Mouse (Mus musculus): ENCODE data around the gene Ecm2. TPM values are rescaled to one million over a fixed set of nuclear protein-coding genes. Genes with fewer than 3 reads are reported as not detected.
A peak's percentile ranks its signal among the peaks of the same experiment; 100 is the strongest.

Gene Ecm2
- total RNA-seq, 2 experiments from 2014 or later, result 2.3 to 2.7 TPM

DNA sequence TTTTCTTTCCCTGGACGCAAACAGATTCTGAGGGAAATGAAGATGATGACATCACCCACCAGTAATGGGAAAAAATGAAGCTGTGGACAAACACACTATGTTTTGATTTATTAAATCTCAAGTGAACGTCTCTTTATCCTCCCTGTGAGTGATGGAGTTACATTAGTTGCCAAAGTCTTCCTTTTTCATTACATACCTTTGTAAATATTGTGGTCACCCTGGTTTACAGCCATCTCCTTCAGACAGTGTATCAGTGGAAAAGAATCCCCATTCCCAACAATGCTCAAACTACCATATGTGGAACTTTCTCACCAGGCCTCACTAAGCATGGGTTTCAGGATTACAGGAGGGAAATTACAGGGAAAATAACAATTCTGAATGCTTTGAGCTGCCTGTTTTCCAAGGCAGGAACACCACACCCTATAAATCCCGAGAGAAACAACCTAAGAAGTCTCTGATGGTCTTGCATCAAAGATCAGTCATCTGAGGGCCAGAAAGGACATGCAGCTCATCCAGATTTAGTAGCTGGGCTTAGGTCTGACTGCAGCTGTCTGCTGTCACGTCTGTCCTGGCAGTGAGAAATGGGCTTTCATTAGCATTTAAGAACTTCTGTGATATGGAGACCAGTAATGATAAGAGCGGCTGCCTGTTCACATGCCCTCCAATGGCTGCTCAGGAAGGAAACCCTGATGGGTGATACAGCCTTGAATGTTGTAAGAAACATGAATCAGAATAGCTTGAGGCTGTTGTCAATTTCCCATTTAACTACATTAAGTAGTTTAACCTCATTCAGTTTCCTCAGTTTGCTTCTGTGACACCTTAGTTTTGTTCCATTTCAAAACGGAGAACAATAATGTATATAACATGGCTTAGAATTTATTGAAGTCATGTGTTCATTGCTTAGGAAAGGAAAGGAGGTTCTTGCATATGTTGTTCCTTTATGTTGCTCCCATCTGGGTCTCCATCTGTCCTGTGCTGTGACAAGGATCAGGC is 11.9 kb upstream of the Ecm2 start, which contains the start of gene Tes3-ps:
Gene Tes3-ps (plus strand): TSS at position 943 of the 993 bp plus-strand sequence.
- DNase-seq (ENCODE audit: low spot score in 2 of 2), result no peak
- intact Hi-C loops (cut with DNase I), result no loop called here

GRCm38 (mm10) chr13:49505776-49506175 is 1.2 kb downstream of the Ecm2 start:
- no peak for DNase-seq (ENCODE audit: low spot score in 2 of 2)
- intact Hi-C loops (cut with DNase I), result no loop called here

GRCm38 (mm10) chr13:49507176-49507575 is 2.6 kb downstream of the Ecm2 start:
- intact Hi-C loops (cut with DNase I), result no loop called here
- peak in 1 of 2 experiments; percentile 10 for DNase-seq (ENCODE audit: low spot score in 2 of 2)

- intact Hi-C loops (cut with DNase I), result no loop called here
- DNase-seq (ENCODE audit: low spot score in 2 of 2), result no peak
These were observed 14.2 kb downstream of the Ecm2 start for GRCm38 (mm10) chr13:49518761-49519160.

DNA sequence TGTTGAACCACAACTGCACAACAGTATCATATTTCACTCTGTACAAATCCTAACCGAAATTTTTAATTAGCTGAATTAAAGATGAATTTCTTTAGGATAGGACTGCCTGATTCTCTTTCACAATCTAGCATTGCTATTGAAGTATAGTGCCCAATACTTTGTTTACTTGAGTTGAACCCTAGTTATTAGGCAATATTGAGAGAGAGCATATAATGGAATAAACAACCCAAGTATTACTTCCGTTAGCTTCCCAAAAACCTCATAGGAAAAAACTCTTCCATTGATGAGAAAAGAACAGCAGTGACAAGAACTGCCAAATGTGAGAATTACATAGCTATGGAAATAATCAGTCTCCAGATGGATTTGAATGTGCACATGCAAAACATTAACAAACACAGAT is 21.6 kb downstream of the Ecm2 start:
- no peak for DNase-seq (ENCODE audit: low spot score in 2 of 2)
- intact Hi-C loops (cut with DNase I), result no loop called here

DNA sequence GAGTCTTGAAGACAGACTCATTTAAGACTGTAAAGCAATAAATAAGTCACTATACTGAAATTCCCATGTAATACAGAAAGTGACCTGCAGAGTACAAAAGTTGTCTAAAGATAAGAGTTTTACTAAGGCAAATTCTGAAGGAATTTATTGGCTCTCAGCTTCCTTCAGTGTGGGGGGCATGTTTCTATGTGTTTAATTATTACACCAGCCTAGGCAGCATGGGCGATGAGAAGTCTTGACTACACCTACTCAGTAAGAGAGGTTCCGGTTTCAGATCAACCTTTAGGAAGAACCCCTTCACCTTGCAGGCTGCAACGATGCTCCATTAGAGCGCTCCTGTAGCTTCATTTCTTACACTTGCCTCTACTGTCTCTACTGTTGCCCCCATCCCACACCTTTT is 26.0 kb downstream of the Ecm2 start:
- intact Hi-C loops (cut with DNase I), result no loop called here
- DNase-seq (ENCODE audit: low spot score in 2 of 2), result no peak

GRCm38 (mm10) chr13:49536946-49537345 is 32.3 kb downstream of the Ecm2 start:
- intact Hi-C loops (cut with DNase I), result no loop called here
- DNase-seq (ENCODE audit: low spot score in 2 of 2), result no peak

DNA sequence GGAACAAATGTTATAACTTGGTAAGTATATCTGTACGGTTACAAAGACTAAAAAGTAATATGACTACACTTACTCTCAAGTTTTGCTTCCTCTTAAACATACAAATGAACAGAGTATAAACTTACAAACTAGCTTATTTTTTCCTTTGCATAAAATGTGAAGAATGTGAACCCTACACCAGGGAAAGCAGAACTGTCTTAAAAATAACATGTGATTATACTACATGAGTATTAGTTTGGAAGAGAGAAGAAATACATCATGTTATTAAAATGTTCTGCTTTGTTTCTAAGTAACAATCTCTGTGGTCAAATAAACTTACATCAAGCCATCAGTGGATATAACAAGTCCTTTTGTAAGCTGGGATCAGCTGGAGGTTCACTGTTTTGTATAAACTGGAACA is 34.1 kb downstream of the Ecm2 start:
- no peak for DNase-seq (ENCODE audit: low spot score in 2 of 2)
- intact Hi-C loops (cut with DNase I), result no loop called here

- intact Hi-C loops (cut with DNase I), result no loop called here
- no peak for DNase-seq (ENCODE audit: low spot score in 2 of 2)
These were observed 39.7 kb downstream of the Ecm2 start, which contains the start of gene Aspn for GRCm38 (mm10) chr13:49544279-49544678. TSS of gene Aspn (plus strand) at chr13:49544443.

GRCm38 (mm10) chr13:49545646-49546045 is 41.0 kb downstream of the Ecm2 start:
- no peak for DNase-seq (ENCODE audit: low spot score in 2 of 2)
- intact Hi-C loops (cut with DNase I), result no loop called here

GRCm38 (mm10) chr13:49546517-49546916 is 41.9 kb downstream of the Ecm2 start:
- no peak for DNase-seq (ENCODE audit: low spot score in 2 of 2)
- intact Hi-C loops (cut with DNase I), result no loop called here

DNA sequence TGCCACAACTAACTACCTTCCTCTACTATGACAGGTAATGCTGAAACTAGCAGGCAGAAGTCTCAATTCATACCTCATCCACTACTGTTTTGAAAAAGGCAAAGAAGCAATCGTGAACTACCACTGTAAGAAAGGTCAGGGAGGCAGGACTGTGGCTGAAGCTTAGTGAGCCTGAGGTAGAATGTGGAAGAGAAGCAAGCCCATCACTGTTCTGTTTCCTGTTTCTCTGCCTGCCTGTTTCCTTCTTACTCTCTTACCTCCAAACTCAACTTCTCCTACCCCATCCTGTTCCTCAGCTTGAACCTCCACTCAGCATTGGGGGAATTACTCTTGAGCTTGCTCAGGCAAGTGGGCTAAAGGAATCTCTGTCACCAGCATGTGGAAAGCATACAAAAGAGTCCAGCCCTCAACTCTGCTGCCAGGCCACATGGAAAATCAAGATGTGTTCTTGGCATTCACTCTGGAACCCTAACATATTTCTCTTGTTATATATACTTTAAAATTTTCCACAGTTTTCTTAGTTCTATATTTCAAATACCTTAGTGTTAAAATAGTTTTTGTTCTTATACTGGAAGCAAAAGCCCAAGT is 43.0 kb downstream of the Ecm2 start:
- no peak for DNase-seq (ENCODE audit: low spot score in 2 of 2)
- intact Hi-C loops (cut with DNase I), result no loop called here

DNA sequence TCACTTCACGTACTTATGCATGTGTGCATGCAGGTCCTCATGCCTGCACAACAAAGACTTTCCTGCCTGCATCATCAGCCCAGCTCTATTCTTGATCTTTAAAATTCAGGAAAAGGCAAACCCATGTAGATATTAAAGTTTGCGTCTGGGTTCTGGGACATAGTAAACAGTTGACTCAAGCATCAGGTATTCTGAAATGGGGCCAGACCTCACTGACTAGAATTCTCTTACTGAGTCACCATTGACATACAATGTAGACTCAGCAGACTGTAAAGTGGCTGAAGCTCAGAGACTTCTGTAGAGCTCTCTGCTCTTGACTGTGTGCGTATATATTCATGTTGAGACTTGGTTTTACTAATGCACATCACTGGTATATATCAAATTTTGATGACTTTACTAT is 45.0 kb downstream of the Ecm2 start:
- intact Hi-C loops (cut with DNase I), result no loop called here
- no peak for DNase-seq (ENCODE audit: low spot score in 2 of 2)

DNA sequence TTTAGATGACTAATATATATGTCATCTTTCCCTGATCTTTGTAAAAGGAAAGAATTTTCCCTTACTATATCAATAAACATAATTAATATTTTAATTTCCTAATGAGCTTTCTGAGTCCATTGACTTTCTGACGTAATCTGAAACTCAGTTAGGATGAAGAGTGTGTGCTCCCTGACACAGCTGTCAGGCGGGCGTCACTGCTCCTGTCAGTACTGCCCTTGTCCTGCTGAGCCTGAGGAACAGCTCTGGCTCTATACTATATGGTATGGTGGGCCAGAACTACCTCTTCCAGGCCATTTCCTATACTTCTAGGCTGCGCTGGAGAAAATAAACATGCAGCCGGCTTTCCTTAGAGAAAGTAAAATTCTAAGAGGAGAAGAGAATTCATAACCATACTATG is 49.9 kb downstream of the Ecm2 start:
- DNase-seq (ENCODE audit: low spot score in 2 of 2), result no peak
- intact Hi-C loops (cut with DNase I), result no loop called here

GRCm38 (mm10) chr13:49556203-49556602 is 51.6 kb downstream of the Ecm2 start:
- DNase-seq (ENCODE audit: low spot score in 2 of 2), result no peak
- intact Hi-C loops (cut with DNase I), result loop anchor here (5.0 kb wide), 1 partner anchor 86 kb away; no protein-coding TSS in a partner anchor

DNA sequence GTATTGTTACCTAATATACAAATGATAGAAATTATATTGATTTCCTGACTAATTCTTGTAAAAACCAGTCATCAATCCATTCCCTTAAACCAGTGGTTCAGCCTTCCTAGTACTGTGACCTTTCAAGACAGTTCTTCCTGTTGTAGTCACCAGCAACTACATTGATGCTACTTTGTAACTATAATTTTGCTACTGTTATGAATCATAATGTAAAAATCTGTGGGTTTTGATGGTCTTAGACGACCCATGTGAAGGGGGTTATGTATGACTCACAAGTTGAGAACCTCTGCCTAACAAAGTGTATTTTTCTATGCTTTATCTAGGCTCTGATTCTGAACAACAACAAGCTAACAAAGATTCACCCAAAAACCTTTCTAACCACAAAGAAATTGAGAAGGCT is 52.3 kb downstream of the Ecm2 start:
- intact Hi-C loops (cut with DNase I), result loop anchor here (5.0 kb wide), 1 partner anchor 85 kb away; no protein-coding TSS in a partner anchor
- DNase-seq (ENCODE audit: low spot score in 2 of 2), result no peak

GRCm38 (mm10) chr13:49559185-49559584 is 54.6 kb downstream of the Ecm2 start:
- DNase-seq (ENCODE audit: low spot score in 2 of 2), result no peak
- intact Hi-C loops (cut with DNase I), result loop anchor here (5.0 kb wide), 1 partner anchor 83 kb away; no protein-coding TSS in a partner anchor

- DNase-seq (ENCODE audit: low spot score in 2 of 2), result no peak
- intact Hi-C loops (cut with DNase I), result no loop called here
These were observed 56.3 kb downstream of the Ecm2 start for GRCm38 (mm10) chr13:49560886-49561285.

GRCm38 (mm10) chr13:49564347-49564746 is 59.7 kb downstream of the Ecm2 start:
- intact Hi-C loops (cut with DNase I), result no loop called here
- DNase-seq (ENCODE audit: low spot score in 2 of 2), result no peak

DNA sequence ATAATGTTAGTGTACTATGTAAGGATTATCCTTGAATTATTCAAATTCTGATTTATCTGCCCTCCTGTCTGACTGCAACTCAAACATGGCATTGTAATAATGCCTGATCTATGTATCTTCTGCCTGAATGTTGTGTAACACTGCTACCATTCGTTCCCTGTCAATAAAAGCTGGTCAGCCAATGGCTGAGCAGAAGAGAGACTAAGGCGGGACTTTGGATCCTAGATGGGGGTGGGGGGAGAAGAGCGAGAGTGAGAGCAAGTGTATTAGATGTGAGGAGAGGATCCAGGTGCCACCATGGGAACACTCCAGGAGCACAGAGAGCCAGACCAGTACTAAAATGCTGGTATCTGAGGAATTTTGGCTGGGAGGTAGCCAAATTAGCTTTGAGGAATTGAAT is 65.8 kb downstream of the Ecm2 start:
- no peak for DNase-seq (ENCODE audit: low spot score in 2 of 2)
- intact Hi-C loops (cut with DNase I), result no loop called here

- no peak for DNase-seq (ENCODE audit: low spot score in 2 of 2)
- intact Hi-C loops (cut with DNase I), result no loop called here
These were observed 66.8 kb downstream of the Ecm2 start for GRCm38 (mm10) chr13:49571418-49571817.

Data from left cerebral cortex, postnatal 25 days (tissue).